Mouse (Mus musculus) heart, embryonic 12.5 days (tissue): Measurements from ENCODE around the gene Pogk. TPM values are rescaled to one million over a fixed set of nuclear protein-coding genes. Genes with fewer than 3 reads are reported as not detected.

Experiments
- ATAC-seq: fragments of 200-750 bp; cut with Nextera tagmentation; 2 replicates; pipeline ENCODE4 v1.8.0; 2017; ENCODE audit warnings: moderate TSS enrichment, moderate library complexity; ENCODE audit not compliant: insufficient number of reproducible peaks, low FRiP score
- H3K27ac ChIP-seq: fragments of 300-500 bp; sonication (generic); 2 replicates; pipeline ENCODE4 v1.5.1; 2016; ENCODE audit warnings: mild to moderate bottlenecking, moderate library complexity; ENCODE audit not compliant: poor library complexity, severe bottlenecking
- H3K27me3 ChIP-seq: fragments of 300-500 bp; sonication (generic); replicated peaks from 2 replicates; pipeline ENCODE4 v1.6.1; 2016; ENCODE audit warnings: mild to moderate bottlenecking, moderate library complexity
- H3K36me3 ChIP-seq: fragments of 300-500 bp; sonication (generic); 2 replicates; pipeline ENCODE4 v1.6.1; 2016; ENCODE audit warnings: mild to moderate bottlenecking, moderate library complexity
- H3K4me1 ChIP-seq: fragments of 300-500 bp; sonication (generic); replicated peaks from 2 replicates; pipeline ENCODE4 v1.6.1; 2016; ENCODE audit warnings: mild to moderate bottlenecking
- H3K4me2 ChIP-seq: fragments of 300-500 bp; sonication (generic); 2 replicates; pipeline ENCODE4 v1.6.1; 2016; ENCODE audit warnings: mild to moderate bottlenecking, moderate library complexity
- H3K4me3 ChIP-seq: fragments of 300-500 bp; sonication (generic); 2 replicates; pipeline ENCODE4 v1.5.1; 2016; ENCODE audit warnings: mild to moderate bottlenecking
- H3K9ac ChIP-seq: fragments of 300-500 bp; sonication (generic); 2 replicates; pipeline ENCODE4 v1.6.1; 2016; ENCODE audit warnings: mild to moderate bottlenecking, moderate library complexity
- H3K9me3 ChIP-seq: fragments of 300-500 bp; sonication (generic); replicated peaks from 2 replicates; pipeline ENCODE4 v1.6.1; 2016; ENCODE audit warnings: mild to moderate bottlenecking, moderate library complexity
- WGBS: fragments of 180-500 bp; shearing (Covaris S2); methylation state at CpG from one replicate; pipeline ENCODE4 v1.1.7; 2016; 5-methylcytosine and 5-hydroxymethylcytosine counted together
- polyA plus RNA-seq: library from polyadenylated mRNA; unstranded; fragments of >200 nt; fragmentation: Nextera tagmentation; extraction: Ambion mirVana; gene quantifications from 2 replicates; pipeline ENCODE4 v1.2.1, GENCODE M21; 2016

The Pogk gene
- polyA plus RNA-seq, 1 experiment from 2014 or later, result 15.3 TPM

DNA sequence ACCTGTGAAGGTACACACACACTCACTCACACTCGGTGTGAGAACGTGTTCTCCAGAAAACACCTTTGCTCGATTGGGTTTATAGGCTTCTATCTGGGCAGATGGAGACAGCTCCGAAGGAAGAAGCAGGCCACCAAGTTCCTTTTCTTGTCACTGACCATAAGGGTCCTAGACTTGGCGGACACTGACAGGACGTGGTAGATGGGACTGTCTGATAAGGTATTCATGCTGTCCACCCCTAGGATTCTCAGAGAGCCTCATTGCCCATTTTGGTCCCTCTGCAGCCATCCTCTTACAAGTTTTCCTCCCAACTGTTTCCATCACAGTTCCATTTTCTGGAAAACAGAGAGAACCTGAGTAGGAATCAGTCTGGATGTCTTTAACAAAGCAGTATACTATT, 13.3 kb downstream of the Pogk start:
- H3K4me2 ChIP-seq, result no peak overlapping the region
- no peaks in the 10 kb centered on the region for H3K9me3 ChIP-seq
- WGBS, result 81% methylated on average over 6 of the region's 6 CpGs
- H3K9ac ChIP-seq, result no peak overlapping the region
- peaks cover 92% of the 10 kb centered on the region for H3K36me3 ChIP-seq
- no peaks in the 10 kb centered on the region for H3K4me1 ChIP-seq
- H3K27me3 ChIP-seq, result no peaks in the 10 kb centered on the region
- no peak overlapping the region for H3K4me3 ChIP-seq
- no peak overlapping the region for H3K27ac ChIP-seq
- no peak for ATAC-seq

GRCm38 (mm10) chr1:166395661-166396060, 14.0 kb downstream of the Pogk start:
- no peaks in the 10 kb centered on the region for H3K9me3 ChIP-seq
- H3K27ac ChIP-seq, result no peak overlapping the region
- no peaks in the 10 kb centered on the region for H3K27me3 ChIP-seq
- no peaks in the 10 kb centered on the region for H3K4me1 ChIP-seq
- WGBS, result 82% methylated on average over 5 of the region's 5 CpGs
- no peak for ATAC-seq
- H3K4me3 ChIP-seq, result no peak overlapping the region
- H3K9ac ChIP-seq, result no peak overlapping the region
- H3K4me2 ChIP-seq, result no peak overlapping the region
- peaks cover 92% of the 10 kb centered on the region for H3K36me3 ChIP-seq

- Histone ChIP-seq H3K4me3 (no peak overlapping the region), H3K4me1 (no peaks in the 10 kb centered on the region), H3K9me3 (no peaks in the 10 kb centered on the region), H3K27ac (no peak overlapping the region), H3K4me2 (no peak overlapping the region), H3K27me3 (no peaks in the 10 kb centered on the region), H3K9ac (no peak overlapping the region), H3K36me3 (peaks cover 92% of the 10 kb centered on the region)
- ATAC-seq, result no peak
- WGBS, result 71% methylated on average over 4 of the region's 4 CpGs
Observed at GRCm38 (mm10) chr1:166394770-166395169, 14.9 kb downstream of the Pogk start.

- H3K27me3 ChIP-seq, result no peaks in the 10 kb centered on the region
- peaks cover 92% of the 10 kb centered on the region for H3K36me3 ChIP-seq
- no peak overlapping the region for H3K4me3 ChIP-seq
- H3K9ac ChIP-seq, result no peak overlapping the region
- H3K9me3 ChIP-seq, result no peaks in the 10 kb centered on the region
- no peak for ATAC-seq
- H3K4me1 ChIP-seq, result peaks cover 13% of the 10 kb centered on the region
- H3K27ac ChIP-seq, result no peak overlapping the region
- no peak overlapping the region for H3K4me2 ChIP-seq
- WGBS, result 89% methylated on average over 6 of the region's 6 CpGs
Observed at GRCm38 (mm10) chr1:166391671-166392070, 18.0 kb downstream of the Pogk start.

DNA sequence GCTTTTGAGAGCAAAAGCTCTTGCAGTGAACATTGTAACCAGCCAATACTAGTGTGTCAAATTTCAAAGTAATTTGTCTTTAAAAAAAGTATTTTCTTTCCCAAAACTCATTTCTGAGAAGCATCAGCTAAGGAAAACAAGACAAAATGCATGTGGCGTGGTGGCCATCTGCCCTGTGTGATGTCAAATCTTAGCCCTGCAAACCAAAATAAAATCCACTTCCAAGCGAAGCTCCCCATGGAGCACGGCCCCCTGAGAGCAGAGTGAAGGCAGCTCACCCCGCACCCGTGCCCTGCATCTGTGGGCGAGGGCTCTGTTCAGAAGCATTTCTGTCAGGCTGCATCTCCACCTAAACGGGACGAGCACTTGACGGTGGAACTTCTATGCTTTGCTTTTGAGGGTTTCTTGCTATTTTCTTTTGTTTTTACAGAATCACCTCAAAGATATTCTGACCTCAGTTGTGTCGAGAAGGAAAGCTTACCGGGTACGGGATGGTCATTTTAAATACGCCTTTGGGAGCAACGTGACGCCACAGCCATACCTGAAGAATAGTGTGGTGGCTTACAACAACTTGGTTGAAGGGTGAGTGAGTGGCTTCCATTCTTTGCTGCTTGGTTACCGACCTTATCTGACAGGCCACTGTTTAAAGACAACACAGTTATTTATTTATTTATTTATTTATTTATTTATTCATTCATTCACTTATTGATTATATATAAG, 20.1 kb downstream of the Pogk start:
- no peak overlapping the region for H3K4me2 ChIP-seq
- H3K27me3 ChIP-seq, result no peaks in the 10 kb centered on the region
- H3K27ac ChIP-seq, result peak overlapping the region; percentile 12; the same call in 1 of the 2 replicates
- no peak overlapping the region for H3K4me3 ChIP-seq
- 91% methylated on average over 16 of the region's 16 CpGs for WGBS
- H3K9ac ChIP-seq, result no peak overlapping the region
- no peak for ATAC-seq
- H3K4me1 ChIP-seq, result peaks cover 13% of the 10 kb centered on the region
- H3K36me3 ChIP-seq, result peaks cover 92% of the 10 kb centered on the region
- H3K9me3 ChIP-seq, result no peaks in the 10 kb centered on the region

- H3K4me2 ChIP-seq, result no peak overlapping the region
- no peaks in the 10 kb centered on the region for H3K27me3 ChIP-seq
- H3K36me3 ChIP-seq, result peaks cover 92% of the 10 kb centered on the region
- ATAC-seq, result no peak
- peaks cover 13% of the 10 kb centered on the region for H3K4me1 ChIP-seq
- H3K4me3 ChIP-seq, result no peak overlapping the region
- WGBS, result 54% methylated on average over 11 of the region's 11 CpGs
- peak overlapping the region; percentile 10; the same call in 1 of the 2 replicates for H3K27ac ChIP-seq
- no peaks in the 10 kb centered on the region for H3K9me3 ChIP-seq
- H3K9ac ChIP-seq, result no peak overlapping the region
Observed at GRCm38 (mm10) chr1:166388511-166388910, 21.2 kb downstream of the Pogk start.

GRCm38 (mm10) chr1:166385431-166385830, 24.2 kb downstream of the Pogk start:
- Histone ChIP-seq H3K36me3 (peaks cover 82% of the 10 kb centered on the region), H3K4me1 (peaks cover 27% of the 10 kb centered on the region), H3K27me3 (no peaks in the 10 kb centered on the region), H3K9ac (no peak overlapping the region), H3K4me2 (no peak overlapping the region), H3K4me3 (no peak overlapping the region), H3K9me3 (no peaks in the 10 kb centered on the region), H3K27ac (no peak overlapping the region)
- 87% methylated on average over 5 of the region's 5 CpGs for WGBS
- ATAC-seq, result no peak

- no peak for ATAC-seq
Observed at GRCm38 (mm10) chr1:166384614-166385013, 25.0 kb downstream of the Pogk start.

DNA sequence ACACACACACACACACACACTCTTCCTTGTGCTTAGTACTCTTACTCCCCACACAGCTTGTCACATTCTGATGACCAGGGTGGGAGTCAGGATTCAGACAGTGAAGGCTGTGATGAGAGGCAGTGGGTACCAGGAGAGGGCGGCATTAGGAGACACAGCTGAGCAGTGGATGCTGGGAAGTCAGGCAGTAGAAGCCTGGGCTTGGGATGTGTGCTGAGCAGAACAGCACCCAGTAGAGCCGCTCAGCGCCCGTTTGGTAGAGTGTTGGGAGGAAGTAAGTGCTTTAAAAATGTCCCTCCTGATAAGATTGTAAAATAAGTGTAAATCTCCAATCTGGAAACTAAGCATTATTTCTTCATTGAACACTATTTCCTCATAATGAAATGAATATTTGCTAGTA, 27.0 kb downstream of the Pogk start:
- ATAC-seq, result no peak
- peaks cover 55% of the 10 kb centered on the region for H3K36me3 ChIP-seq

More at GRCm38 (mm10) chr1:166384614-166385013, 25.0 kb downstream of the Pogk start:
- no peak overlapping the region for H3K27ac ChIP-seq
- H3K9me3 ChIP-seq, result no peaks in the 10 kb centered on the region
- peaks cover 29% of the 10 kb centered on the region for H3K4me1 ChIP-seq
- H3K9ac ChIP-seq, result no peak overlapping the region
- peaks cover 74% of the 10 kb centered on the region for H3K36me3 ChIP-seq
- no peaks in the 10 kb centered on the region for H3K27me3 ChIP-seq
- 92% methylated on average over 10 of the region's 10 CpGs for WGBS
- no peak overlapping the region for H3K4me2 ChIP-seq
- H3K4me3 ChIP-seq, result no peak overlapping the region

GRCm38 (mm10) chr1:166381821-166382220, 27.8 kb downstream of the Pogk start:
- Histone ChIP-seq H3K4me3 (no peak overlapping the region), H3K9me3 (no peaks in the 10 kb centered on the region), H3K36me3 (peaks cover 47% of the 10 kb centered on the region), H3K9ac (peak overlapping the region; percentile 41; the same call in 1 of the 2 replicates), H3K27ac (no peak overlapping the region), H3K27me3 (no peaks in the 10 kb centered on the region), H3K4me2 (no peak overlapping the region), H3K4me1 (peaks cover 16% of the 10 kb centered on the region)
- 80% methylated on average over 5 of the region's 5 CpGs for WGBS
- ATAC-seq, result no peak

More for the DNA sequence above, 27.0 kb downstream of the Pogk start:
- WGBS, result 84% methylated on average over 4 of the region's 4 CpGs
- Histone ChIP-seq H3K27me3 (no peaks in the 10 kb centered on the region), H3K4me3 (no peak overlapping the region), H3K4me1 (peaks cover 16% of the 10 kb centered on the region), H3K4me2 (no peak overlapping the region), H3K9me3 (no peaks in the 10 kb centered on the region), H3K27ac (no peak overlapping the region), H3K9ac (no peak overlapping the region)

DNA sequence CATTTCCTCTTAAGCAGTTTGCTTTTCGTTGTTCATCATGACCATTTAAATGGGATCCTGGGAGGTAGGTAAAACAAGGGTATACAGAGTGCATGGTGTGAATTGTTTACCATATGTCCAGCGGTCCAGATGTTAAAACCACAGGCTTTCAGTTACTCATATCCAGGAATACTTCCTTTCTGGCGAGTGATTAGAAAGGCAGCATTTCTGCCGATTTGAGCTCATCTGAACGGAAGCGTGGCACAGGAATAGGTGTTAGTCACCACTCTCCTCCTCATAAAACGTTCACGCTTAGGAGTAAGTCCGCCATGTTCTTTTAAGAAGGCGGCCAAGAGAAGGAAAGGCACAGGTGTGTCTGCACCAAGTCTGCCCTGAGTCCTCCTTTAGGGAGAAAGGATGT, 28.3 kb downstream of the Pogk start:
- Histone ChIP-seq H3K9me3 (no peaks in the 10 kb centered on the region), H3K36me3 (peaks cover 42% of the 10 kb centered on the region), H3K27ac (no peak overlapping the region), H3K9ac (peak overlapping the region; percentile 41; the same call in 1 of the 2 replicates), H3K27me3 (no peaks in the 10 kb centered on the region), H3K4me1 (peaks cover 16% of the 10 kb centered on the region), H3K4me2 (no peak overlapping the region), H3K4me3 (no peak overlapping the region)
- WGBS, result 84% methylated on average over 10 of the region's 10 CpGs
- no peak for ATAC-seq
